Mouse (Mus musculus) right cerebral cortex, postnatal 4 days (tissue): ENCODE results near the gene Klf9.
A peak's percentile ranks its signal among the peaks of the same experiment; 100 is the strongest.
"Not testable (repeated sequence)": the region's sequence is repeated elsewhere in the genome, so short reads cannot be mapped to it uniquely, and the experiment has no call there.

Experiments
- DNase-seq: peaks from one replicate; pipeline ENCODE4 v3.0.0-alpha.2; 2022

The Klf9 gene

GRCm38 (mm10) chr19:23141391-23142281, 610 bp downstream of the Klf9 start:
- DNase-seq, result peak; percentile 86

- DNase-seq, result peak; percentile 11
Observed at GRCm38 (mm10) chr19:23142427-23143073, 1.5 kb downstream of the Klf9 start.

GRCm38 (mm10) chr19:23143074-23143445, 2.0 kb downstream of the Klf9 start:
- no peak for DNase-seq

- DNase-seq, result peak; percentile 21
Observed at GRCm38 (mm10) chr19:23143541-23143940, 2.5 kb downstream of the Klf9 start.

- DNase-seq, result no peak
Observed at GRCm38 (mm10) chr19:23144031-23144430, 3.0 kb downstream of the Klf9 start.

- DNase-seq, result no peak
Observed at GRCm38 (mm10) chr19:23145146-23145545, 4.1 kb downstream of the Klf9 start.

GRCm38 (mm10) chr19:23145575-23145974, 4.5 kb downstream of the Klf9 start:
- DNase-seq, result not testable (repeated sequence)

GRCm38 (mm10) chr19:23146409-23146861, 5.4 kb downstream of the Klf9 start:
- peak; percentile 44 for DNase-seq

GRCm38 (mm10) chr19:23147026-23147966, 6.3 kb downstream of the Klf9 start:
- DNase-seq, result no peak

GRCm38 (mm10) chr19:23149465-23150410, 8.7 kb downstream of the Klf9 start:
- DNase-seq, result no peak

GRCm38 (mm10) chr19:23150556-23151265, 9.7 kb downstream of the Klf9 start:
- no peak for DNase-seq

- DNase-seq, result no peak
Observed at GRCm38 (mm10) chr19:23151651-23152070, 10.6 kb downstream of the Klf9 start.

- no peak for DNase-seq
Observed at GRCm38 (mm10) chr19:23152201-23152640, 11.2 kb downstream of the Klf9 start.

GRCm38 (mm10) chr19:23152771-23153605, 12.0 kb downstream of the Klf9 start:
- no peak for DNase-seq

- DNase-seq, result no peak
Observed at GRCm38 (mm10) chr19:23153606-23154127, 12.6 kb downstream of the Klf9 start.

GRCm38 (mm10) chr19:23159780-23160395, 18.9 kb downstream of the Klf9 start:
- no peak for DNase-seq

- DNase-seq, result no peak
Observed at GRCm38 (mm10) chr19:23162387-23162809, 21.4 kb downstream of the Klf9 start.

GRCm38 (mm10) chr19:23162877-23163276, 21.9 kb downstream of the Klf9 start:
- no peak for DNase-seq

- no peak for DNase-seq
Observed at GRCm38 (mm10) chr19:23163361-23163760, 22.3 kb downstream of the Klf9 start.
